Mouse (Mus musculus) spleen, postnatal 10 days (tissue): ENCODE measurements at regions not wholly inside any gene's neighbourhood (a gene's known extent, or its start where the extent isn't known, plus 50 kb on each side); places are given as distances from the start of the nearest gene placed in this dataset.

Experiments used
- DNase-seq, 2 experiments: peaks; one replicate each; pipeline ENCODE4 v3.0.0; 2021 to 2022; ENCODE audit warnings: low spot score in 2 of 2

DNA sequence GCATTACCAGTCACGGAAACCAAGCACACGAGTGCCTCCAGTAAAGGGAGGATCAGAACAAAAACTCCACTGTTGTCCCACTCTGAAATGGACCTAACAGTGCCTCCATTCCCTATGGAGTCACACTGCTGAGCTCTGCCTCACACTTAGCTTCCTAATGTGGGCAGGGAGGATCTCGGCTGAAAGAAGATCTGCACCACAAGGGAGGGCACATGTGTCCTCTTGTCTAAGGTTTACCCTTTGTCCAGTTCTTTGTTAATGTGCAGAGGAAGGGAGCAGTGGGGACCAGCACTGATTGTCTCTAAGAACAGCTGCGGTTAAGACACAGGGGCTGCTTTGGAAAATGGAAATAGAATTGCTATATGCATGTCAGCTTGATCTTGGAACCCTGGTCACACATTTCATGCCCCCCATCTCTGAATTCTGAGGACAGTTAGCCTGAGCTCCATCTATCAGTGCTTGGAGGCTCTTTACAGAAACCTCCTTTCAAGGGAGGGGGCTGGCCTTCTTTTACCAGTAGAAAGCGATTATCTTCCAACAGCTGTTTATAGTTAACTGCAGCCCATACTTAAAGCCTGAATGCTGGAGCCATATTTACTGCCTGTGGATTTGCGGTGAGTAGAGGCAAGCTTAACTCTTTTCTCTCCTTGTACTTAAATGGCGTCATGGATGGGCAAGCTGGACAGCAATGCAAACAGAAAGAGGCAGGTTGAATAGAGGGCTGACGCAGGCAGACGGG lies 485.5 kb upstream of the Cdh11 start:
- no peak for DNase-seq

DNA sequence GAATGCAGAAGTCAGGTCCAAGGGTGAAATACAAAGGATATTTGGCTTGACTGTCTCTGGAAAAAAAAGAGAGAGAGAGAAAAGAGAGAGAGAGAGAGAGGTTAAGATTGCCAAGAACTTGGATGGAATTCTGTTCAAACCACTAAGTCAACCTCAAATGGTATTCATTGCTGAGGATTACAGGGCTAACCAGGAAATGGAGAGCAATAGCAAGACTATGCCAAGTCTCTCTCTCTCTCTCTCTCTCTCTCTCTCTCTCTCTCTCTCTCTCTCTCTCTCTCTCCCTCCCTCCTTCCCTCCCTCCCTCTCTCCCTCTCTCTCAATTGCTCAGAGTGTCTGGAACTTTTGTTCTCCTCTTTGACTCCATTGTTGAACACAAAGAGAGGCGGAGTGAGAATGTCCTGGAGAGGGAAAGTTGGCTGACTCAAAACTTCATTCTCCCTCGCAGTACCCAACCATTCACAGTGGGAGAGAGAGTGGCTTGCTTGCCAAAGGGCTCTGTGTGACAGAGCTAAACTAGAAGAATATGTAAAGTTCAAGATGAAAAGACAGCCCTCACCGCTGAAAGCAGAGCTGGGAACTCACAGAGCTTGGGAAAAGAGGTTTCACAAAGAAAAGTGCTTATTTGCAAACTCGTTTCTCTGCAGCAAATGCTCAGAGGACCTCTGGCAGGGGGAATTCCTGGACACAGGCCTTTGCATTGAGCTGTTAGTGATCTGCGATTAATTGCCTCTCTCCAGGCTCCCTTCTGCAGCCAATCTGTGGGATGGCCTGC lies 487.1 kb upstream of the Cdh11 start:
- DNase-seq, result no peak

DNA sequence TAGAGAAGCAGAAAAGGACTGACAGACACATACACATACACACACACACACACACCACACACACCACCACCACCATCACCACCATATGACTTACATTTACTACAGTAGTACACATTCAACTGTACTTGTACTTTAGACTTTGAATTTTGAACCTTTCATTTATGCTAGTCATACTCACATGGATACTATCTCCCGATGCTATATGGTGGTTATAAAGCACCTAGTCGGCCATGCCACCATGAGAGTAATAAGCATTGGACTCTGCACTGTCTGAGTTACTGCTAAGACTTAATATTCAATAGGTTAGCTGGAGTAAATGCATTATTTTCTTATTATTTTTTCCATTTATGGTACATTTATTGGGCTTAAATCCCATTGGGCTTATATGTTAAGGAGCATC lies 488.0 kb upstream of the Cdh11 start:
- no peak for DNase-seq

DNA sequence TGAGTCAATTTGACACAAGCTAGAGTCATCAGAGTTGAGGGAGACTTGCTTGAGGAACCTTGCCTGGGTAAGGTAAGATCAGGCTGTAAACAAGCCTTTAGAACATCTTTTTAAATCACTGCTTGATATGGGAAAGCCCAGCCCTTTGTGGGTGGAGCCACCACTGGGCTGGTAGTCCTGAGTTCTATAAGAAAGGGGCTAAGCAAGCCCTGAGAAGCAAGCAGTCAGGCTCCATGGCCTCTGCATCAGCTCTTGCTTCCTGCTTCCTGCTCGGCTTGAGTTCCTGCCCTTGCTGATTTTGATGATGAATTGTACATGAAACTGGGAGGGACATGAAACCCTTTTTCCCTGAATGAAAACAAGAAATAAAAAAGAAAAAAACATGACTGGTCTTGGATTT lies 496.4 kb upstream of the Cdh11 start:
- no peak for DNase-seq

DNA sequence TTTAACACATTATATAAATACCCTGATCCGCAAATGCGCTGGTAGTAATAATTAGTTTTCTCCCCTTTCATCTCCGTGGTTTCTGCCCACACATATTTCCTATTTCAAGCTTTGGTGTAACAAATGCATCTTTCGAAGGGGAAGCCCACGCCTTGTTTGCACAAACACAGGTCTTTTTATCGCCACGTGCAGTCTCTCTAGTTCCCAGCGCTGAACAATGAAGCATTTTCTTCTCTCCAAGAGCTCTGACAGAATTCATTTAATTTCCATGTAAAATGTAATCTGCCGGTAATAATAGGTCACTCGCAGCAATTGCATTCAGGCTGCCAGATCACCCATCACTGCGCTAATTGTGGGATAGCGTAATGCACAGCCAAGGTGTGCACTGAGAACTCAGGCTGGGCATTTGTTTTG lies 503.1 kb upstream of the Cdh11 start:
- no peak for DNase-seq

DNA sequence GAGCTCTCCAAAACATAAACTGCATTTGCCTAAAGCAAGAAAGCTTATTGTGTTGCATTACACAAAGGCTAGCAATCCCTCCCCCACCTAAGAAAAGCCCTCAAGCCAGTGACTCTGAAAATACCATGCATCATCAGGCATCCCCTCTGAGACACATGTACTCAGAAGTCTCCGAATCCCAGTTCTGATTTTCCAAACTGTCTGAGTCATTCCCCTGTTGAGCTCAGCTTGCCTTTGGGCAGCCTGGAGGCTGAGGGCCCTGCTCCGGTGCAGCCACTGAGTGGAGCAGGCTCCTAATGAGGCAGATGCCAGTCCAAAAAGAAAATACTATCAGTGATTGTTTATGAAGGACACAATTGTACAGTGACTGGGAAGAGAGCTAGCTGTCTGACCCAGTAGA lies 507.5 kb upstream of the Cdh11 start:
- no peak for DNase-seq

DNA sequence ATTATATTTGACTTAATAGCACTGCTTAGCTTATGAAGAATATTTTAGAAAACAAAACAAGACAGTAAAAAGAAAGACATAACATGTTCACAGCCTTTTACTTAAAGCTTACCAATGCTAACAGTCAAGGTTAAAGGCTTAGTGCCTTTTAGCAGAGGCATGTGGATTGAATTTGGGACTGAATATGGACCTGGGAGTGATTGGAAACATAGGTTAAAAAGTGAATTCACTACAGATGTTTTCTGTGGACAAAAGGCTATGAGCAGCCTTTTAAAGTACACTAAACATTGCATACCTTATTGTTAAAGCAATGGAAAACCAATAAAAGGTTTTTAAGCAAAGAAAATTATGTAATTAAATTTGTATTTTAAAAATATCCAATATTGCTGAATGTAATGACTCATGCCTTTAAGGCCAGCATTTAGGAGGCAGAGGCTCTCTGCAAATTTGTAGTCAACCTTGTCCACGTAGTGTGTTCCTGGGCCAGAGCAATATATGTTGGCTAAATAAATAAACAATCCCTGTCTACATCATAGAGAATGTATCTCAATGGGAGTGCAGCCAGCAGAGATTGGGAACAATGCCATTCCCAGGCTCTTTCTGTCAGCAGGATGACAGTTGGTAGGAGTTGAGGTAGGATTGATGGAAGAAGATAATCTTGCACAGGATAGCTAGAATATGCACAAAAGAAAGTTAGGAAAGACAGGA lies 521.2 kb upstream of the Cdh11 start:
- no peak for DNase-seq

DNA sequence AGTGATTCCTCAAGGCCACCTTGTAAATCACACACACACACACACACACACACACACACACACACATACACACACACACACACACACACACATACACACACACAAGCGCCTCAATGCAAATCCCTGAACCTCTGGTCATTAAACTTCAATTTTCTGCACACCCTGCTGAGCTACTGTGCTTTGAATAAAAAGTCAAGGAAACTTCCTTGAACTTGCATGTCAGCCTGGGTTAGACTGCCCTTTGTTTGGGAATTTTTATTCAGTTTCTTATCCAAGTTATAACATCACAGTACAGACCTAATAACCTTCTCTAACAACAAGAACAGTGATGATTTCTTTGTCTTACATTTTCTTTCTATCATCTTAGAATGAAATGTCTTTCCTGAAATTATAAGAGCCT lies 528.1 kb upstream of the Cdh11 start:
- DNase-seq, result no peak

DNA sequence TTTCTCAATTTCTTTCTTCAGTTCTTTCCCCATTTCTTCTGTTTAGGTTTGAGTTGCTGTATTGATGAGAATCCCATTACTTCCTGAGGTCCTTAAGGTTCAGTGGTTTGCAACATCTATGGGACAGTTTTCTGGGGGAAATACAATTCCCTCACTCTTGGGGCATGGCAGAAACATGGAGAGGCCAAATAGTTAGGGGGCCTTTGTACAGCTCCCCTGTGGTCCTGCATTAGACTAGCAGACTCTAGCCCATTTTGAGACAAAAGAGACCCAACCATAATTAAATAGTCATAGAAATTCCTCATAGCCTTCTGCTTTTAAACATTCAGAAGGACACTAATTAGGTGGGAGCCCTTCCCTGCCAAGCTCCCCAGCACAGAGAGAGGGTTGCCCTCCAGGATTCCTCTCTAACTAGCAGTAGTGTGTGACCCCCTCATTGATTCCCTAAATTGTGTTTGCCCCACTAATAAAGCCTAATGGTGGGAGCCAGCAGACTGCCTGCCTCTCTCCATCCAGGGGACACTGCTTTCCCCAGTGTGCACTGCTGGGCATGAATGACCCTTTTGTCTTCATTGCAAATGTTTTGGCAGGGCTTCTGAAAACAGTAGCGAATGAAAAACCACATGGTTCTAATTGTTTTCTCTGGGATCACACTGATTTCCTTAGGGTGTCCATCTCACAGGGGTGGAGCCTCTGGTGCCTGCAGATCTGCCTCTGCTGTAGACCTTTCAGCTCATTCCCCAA lies 529.0 kb upstream of the Cdh11 start:
- DNase-seq, result no peak

DNA sequence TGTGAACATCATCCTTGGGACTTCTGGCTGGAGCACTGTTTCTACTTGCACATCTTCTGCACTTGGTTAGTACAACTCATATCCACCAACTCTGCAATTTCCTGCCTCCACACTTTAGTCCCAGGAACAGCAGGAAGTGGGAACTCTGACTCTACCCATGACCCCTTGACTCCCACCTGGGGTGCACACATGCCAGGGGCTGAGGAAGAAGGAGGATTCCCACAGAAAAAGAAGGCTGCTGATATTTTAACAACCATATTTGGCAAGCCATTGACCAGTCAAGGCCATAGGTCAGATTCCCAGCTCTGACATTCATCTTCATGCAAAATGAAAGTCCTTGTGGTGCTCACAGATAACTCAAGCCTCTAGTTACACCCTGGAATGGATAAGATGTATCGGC lies 530.3 kb upstream of the Cdh11 start:
- DNase-seq, result no peak

DNA sequence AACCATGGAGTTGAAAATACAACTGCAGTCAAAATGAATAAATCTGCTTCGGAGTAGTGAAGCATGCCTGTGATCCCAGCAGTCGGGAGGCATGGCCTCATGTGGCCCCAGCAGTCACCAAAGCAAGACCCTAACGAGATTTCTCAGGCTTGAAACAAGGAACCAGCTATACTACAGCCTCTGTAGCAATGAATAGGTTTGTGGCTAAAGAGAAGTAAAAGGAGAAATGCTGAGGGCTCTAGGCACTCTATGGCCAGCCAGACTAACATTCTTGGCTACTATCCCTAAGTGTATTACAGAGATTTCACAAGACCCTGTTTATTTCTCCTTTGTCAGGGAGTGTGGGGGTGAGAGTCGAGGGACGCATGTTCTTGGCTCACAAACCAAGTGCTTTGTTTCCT lies 531.2 kb upstream of the Cdh11 start:
- DNase-seq, result no peak

DNA sequence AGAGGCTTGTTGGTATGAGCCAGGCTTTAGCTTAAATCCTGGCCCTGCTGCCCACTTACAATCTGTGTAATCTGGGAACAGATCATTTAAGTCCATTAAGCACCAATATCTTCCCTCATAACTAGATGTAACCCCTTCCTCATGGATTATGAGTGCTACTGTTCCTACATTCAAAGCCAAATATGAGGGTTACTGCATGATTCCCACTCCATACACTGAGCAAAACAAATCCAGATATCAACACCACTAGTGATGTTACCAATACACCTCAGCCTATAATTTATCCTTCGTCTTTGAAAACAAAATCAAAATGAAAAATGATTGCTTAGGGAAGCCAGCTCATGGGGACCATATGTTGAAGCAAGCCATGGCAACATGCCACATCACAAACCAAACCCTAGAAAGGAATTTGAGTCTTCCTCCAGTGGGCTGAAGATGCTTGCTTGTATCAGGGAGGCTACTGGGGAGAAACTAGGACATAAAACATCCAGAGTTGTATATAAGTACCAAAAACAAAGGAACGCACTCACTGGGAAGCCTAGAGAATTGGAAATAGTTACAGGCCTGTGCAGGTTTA lies 531.8 kb upstream of the Cdh11 start:
- no peak for DNase-seq

DNA sequence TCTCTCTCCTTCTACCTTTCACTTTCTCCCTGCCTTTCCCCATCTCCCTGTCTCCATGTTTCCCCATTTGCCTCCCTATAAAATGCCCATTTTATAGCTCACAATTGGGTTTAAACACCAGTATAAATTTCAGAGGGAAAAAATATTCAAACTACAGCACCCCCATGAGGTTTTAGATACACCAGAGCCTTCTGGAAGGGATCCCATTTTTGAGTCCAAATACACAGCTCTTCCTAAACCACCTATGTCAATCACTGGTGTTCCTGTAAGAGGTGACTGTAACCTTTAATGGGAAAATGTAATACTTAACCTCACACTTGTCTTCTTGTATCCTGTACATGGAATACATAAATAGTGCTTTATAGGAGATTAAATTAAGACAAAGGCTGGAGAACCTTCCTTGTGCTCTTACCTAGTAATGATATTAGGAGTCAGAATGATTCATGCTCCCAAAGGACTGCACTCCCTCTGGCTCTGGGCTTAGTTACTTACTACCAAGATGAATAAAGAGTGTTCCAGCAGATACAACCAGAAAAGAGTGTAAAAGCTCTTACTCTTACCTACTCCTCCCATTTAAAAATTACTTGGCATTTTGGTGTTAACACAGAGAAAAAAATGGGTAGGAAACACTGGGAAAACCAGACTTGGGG lies 538.7 kb upstream of the Cdh11 start:
- DNase-seq, result no peak

DNA sequence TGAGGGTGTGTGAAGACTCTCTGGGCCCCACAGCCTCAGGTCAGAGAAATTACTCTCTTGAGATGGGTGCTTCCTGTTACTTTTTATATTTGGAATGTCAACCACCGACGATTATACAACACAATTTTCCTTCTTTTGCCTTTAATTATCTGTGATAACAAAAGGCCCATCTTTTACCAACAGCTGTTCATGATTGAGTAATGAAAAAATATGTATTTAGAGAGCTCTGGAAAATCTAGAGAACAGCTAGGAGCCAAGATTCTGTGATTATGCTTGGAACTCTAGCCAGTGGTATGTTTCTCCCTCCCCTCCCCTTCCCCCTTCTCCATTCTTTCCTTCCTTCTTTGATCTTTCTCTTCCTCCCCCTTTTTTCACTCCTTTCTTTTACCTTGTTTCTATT lies 546.0 kb upstream of the Cdh11 start:
- DNase-seq, result no peak

DNA sequence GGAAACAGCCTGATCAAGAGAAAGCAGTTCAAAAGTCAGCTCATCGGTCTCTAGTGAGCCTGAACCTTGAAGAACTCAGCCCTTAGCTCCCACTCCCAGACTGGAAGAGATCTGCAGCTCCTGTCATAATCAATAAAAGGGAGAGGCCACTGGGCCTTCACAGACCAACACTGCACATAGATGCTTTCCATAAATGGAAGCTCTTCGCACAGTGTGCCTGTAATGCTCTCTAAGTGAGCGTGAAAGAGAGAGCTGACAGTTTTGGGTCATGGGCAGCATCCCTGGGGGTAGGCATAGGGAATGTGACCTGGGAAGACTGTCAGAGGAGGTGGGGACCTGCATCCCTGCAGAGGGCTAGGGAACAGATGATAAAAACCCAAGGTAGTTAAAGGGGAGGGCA lies 551.9 kb upstream of the Cdh11 start:
- no peak for DNase-seq

DNA sequence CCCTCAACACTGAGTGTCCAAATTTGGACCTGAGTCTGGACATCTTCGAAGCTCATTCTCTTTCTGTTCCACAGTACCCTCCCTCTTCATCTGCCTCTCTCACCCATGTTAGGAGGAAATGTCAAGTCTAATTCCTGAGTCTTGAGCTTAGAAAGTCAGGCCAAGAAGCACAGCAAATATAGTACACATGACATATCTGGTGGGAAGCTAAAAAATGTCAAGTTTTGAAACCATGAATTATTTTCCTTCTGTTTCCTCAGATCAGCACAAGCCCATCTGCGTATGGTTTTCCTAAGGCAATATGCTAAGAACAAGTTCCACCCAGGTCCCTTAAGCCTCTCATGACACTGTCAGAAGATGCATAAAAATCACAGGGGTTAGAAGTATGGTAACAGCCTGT lies 553.6 kb upstream of the Cdh11 start:
- DNase-seq, result no peak

DNA sequence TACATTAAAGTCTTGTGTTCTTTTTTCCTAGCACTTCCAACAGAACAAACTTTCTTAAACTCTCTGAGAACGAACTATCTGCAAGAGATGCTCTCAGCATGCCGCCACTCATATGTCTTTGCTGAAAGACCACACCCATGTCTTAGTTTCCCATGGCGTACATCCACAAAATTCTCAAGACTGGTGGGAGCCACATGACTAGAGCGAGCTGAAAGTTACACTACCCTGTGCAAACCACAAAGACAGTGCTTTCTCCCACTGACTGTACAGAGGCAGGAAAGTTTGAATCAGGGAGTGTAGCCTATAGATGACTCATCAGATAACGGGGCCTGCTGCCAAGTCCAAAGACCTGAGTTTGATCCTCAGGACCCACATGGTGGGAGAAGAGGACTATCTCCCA lies 554.5 kb upstream of the Cdh11 start:
- DNase-seq, result no peak

DNA sequence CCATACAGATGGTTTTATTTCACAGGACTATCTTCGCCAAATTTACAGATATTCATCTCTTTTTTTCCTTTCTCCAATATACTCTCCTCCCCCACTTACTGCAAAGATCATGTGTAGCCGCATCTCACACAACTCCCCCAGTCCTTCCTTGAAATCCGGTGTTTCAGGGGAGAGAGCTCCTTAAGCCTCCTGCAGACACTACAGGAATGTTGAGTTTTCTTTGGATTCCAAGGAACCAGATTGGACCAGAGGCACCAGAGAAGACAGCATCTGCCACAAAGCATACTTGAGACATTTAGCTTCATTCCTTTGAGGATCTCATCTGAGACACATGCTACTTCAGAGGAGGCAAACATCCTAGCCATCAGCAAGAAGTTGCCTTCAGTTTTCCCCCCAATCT lies 558.4 kb upstream of the Cdh11 start:
- no peak for DNase-seq

DNA sequence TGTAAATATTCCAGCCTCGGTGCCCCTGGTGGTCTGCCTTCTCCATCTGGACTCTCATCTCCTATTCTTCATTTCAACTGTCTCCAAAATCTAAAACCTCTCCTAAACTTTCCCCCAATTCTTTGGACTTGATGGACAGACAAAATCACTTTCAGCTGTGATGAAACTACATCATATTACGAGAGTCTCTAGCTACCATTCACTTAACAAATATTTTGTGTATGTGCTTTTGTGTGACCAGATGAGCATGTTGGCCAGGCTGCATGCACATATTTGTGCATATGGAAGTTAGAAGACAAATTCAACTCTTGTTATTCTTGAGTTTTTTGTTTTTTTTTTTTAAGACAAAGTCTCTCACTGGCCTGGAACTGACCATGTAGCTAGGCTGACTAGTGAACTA lies 559.4 kb upstream of the Cdh11 start:
- DNase-seq, result no peak

DNA sequence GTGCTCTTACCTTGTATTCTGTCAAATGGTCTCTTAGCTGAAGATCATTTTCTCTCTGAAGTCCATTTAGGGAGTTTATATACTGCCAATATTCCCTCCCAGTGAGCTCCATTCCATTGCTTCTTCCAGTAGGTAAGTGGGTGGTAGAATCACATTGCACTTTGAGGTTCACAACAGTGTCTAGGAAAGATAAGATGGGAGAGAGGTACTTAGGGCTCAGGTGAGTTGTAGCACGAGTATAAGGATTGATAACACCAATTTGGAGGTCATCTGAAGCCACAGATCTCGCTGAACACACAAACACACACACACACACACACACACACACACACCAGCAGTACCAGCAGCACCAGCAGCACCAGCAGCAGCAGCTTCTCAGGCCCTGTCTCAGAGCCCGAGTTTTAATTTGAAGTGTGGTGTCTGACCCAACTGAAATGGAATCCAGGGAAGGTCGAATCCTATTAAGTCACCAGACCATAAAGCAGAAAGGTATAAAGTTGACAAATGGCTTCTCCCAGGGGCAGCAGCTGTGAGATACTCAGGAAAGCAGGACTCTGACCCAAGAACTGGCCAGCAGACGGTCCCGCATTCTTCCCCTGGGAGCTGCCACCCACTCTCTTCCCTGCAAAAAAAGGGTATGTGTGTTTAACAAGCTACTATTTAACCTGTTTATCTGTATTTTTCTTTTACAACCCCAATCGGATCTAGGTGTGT lies 561.9 kb upstream of the Cdh11 start:
- DNase-seq, result no peak

DNA sequence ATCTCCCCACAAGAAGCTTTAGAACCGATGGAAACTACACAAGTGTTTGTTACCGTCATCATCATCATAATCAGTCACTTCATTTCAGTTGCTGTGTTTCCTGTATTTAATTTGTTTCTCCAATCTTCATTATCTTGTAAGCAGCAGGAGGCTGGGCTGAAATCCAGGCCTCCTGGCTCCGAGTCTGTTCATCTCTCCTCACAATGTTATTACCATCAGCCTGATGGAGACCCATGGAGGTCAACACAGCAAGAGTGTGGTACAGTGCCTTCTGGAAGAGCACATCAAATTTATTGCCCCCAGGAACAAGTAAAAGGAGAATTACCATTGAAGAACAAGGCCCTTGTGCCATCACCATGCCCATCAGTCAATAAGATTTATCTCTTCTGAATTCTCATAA lies 576.3 kb upstream of the Cdh11 start:
- no peak for DNase-seq
